Mouse (Mus musculus): ENCODE data around the gene Tmc3. TPM values are rescaled to one million over a fixed set of nuclear protein-coding genes. Genes with fewer than 3 reads are reported as not detected.

Gene Tmc3
- polyA plus RNA-seq, 1 experiment from 2014 or later: 0.64 TPM

- no peaks in the 10 kb centered on the region for H3K27me3 ChIP-seq (ENCODE audit: control insufficient read depth, insufficient read depth, low read length)
- 0 out of 2 replicates have a peak, but pooled peaks cover 3% of the 10 kb centered on the region for H3K4me1 ChIP-seq (ENCODE audit: control insufficient read depth, insufficient read depth, low read length)
- WGBS: 19% methylated on average over 11 of the region's 11 CpGs
- H3K36me3 ChIP-seq (ENCODE audit: control insufficient read depth, insufficient read depth, low read length): no peaks in the 10 kb centered on the region
- H3K9ac ChIP-seq (ENCODE audit: low read length): peak overlapping the region; percentile 47
- no peaks in the 10 kb centered on the region for H3K9me3 ChIP-seq (ENCODE audit: control insufficient read depth, low read length)
- ATAC-seq (ENCODE audit: insufficient read depth, low FRiP score, low TSS enrichment) (peak; percentile 72), DNase-seq (ENCODE audit: low spot score) (no peak)
- H3K4me2 ChIP-seq (ENCODE audit: low read depth): peak overlapping the region; percentile 78
- H3K4me3 ChIP-seq (ENCODE audit: low read depth, low read length): peak overlapping the region; percentile 57
- no peak overlapping the region for H3K27ac ChIP-seq (ENCODE audit: low read depth, low read length)
These were observed 46.5 kb downstream of the Tmc3 start for GRCm38 (mm10) chr7:83631073-83631827.

GRCm38 (mm10) chr7:83631828-83632681, 47.3 kb downstream of the Tmc3 start, which contains the start of gene Stard5:
Gene Stard5, plus strand, starts transcription at chr7:83631959.
- no peak within 1 kb of the TSS for H3K27ac ChIP-seq (ENCODE audit: low read depth, low read length)
- H3K9ac ChIP-seq (ENCODE audit: low read length): peak within 1 kb of the TSS; percentile 74
- H3K4me1 ChIP-seq (ENCODE audit: control insufficient read depth, insufficient read depth, low read length): 0 out of 2 replicates have a peak, but pooled peaks cover 3% of the 10 kb centered on the region
- H3K4me3 ChIP-seq (ENCODE audit: low read depth, low read length): peak within 1 kb of the TSS; percentile 57
- 1% methylated on average over 35 of the region's 35 CpGs for WGBS
- ATAC-seq (ENCODE audit: insufficient read depth, low FRiP score, low TSS enrichment) (peak; percentile 95), DNase-seq (ENCODE audit: low spot score) (peak; percentile 92)
- H3K4me2 ChIP-seq (ENCODE audit: low read depth): peak within 1 kb of the TSS; percentile 78
- H3K36me3 ChIP-seq (ENCODE audit: control insufficient read depth, insufficient read depth, low read length): no peaks in the 10 kb centered on the region; the same call in 1 of the 2 replicates
- no peaks in the 10 kb centered on the region for H3K27me3 ChIP-seq (ENCODE audit: control insufficient read depth, insufficient read depth, low read length)
- H3K9me3 ChIP-seq (ENCODE audit: control insufficient read depth, low read length): no peaks in the 10 kb centered on the region

GRCm38 (mm10) chr7:83632682-83633120, 48.0 kb downstream of the Tmc3 start:
- no peak overlapping the region for H3K4me3 ChIP-seq (ENCODE audit: low read depth, low read length)
- no peaks in the 10 kb centered on the region for H3K27me3 ChIP-seq (ENCODE audit: control insufficient read depth, insufficient read depth, low read length)
- H3K9me3 ChIP-seq (ENCODE audit: control insufficient read depth, low read length): no peaks in the 10 kb centered on the region
- WGBS: 61% methylated on average over 6 of the region's 6 CpGs
- H3K9ac ChIP-seq (ENCODE audit: low read length): peak overlapping the region; percentile 15; the same call in 1 of the 2 replicates
- no peak overlapping the region for H3K27ac ChIP-seq (ENCODE audit: low read depth, low read length)
- 0 out of 2 replicates have a peak, but pooled peaks cover 3% of the 10 kb centered on the region for H3K4me1 ChIP-seq (ENCODE audit: control insufficient read depth, insufficient read depth, low read length)
- DNase-seq (ENCODE audit: low spot score): no peak
- H3K4me2 ChIP-seq (ENCODE audit: low read depth): peak overlapping the region; percentile 78; the same call in 1 of the 2 replicates
- ATAC-seq (ENCODE audit: insufficient read depth, low FRiP score, low TSS enrichment): no peak
- no peaks in the 10 kb centered on the region; the same call in 1 of the 2 replicates for H3K36me3 ChIP-seq (ENCODE audit: control insufficient read depth, insufficient read depth, low read length)

GRCm38 (mm10) chr7:83633856-83634255, 49.1 kb downstream of the Tmc3 start:
- no peaks in the 10 kb centered on the region for H3K27me3 ChIP-seq (ENCODE audit: control insufficient read depth, insufficient read depth, low read length)
- no peak overlapping the region for H3K4me2 ChIP-seq (ENCODE audit: low read depth)
- no peak for ATAC-seq (ENCODE audit: insufficient read depth, low FRiP score, low TSS enrichment)
- H3K27ac ChIP-seq (ENCODE audit: low read depth, low read length): no peak overlapping the region
- H3K36me3 ChIP-seq (ENCODE audit: control insufficient read depth, insufficient read depth, low read length): no peaks in the 10 kb centered on the region; the same call in 1 of the 2 replicates
- H3K9me3 ChIP-seq (ENCODE audit: control insufficient read depth, low read length): no peaks in the 10 kb centered on the region
- 0 out of 2 replicates have a peak, but pooled peaks cover 3% of the 10 kb centered on the region for H3K4me1 ChIP-seq (ENCODE audit: control insufficient read depth, insufficient read depth, low read length)
- 92% methylated on average over 6 of the region's 6 CpGs for WGBS
- DNase-seq (ENCODE audit: low spot score): no peak
- H3K4me3 ChIP-seq (ENCODE audit: low read depth, low read length): no peak overlapping the region
- no peak overlapping the region for H3K9ac ChIP-seq (ENCODE audit: low read length)

GRCm38 (mm10) chr7:83635726-83636125, 51.0 kb downstream of the Tmc3 start:
- H3K4me2 ChIP-seq (ENCODE audit: low read depth): no peak overlapping the region
- no peak overlapping the region for H3K27ac ChIP-seq (ENCODE audit: low read depth, low read length)
- 0 out of 2 replicates have a peak, but pooled peaks cover 3% of the 10 kb centered on the region for H3K4me1 ChIP-seq (ENCODE audit: control insufficient read depth, insufficient read depth, low read length)
- no peaks in the 10 kb centered on the region for H3K9me3 ChIP-seq (ENCODE audit: control insufficient read depth, low read length)
- H3K27me3 ChIP-seq (ENCODE audit: control insufficient read depth, insufficient read depth, low read length): no peaks in the 10 kb centered on the region
- ATAC-seq (ENCODE audit: insufficient read depth, low FRiP score, low TSS enrichment) (no peak), DNase-seq (ENCODE audit: low spot score) (no peak)
- no peaks in the 10 kb centered on the region; the same call in 1 of the 2 replicates for H3K36me3 ChIP-seq (ENCODE audit: control insufficient read depth, insufficient read depth, low read length)
- no peak overlapping the region for H3K9ac ChIP-seq (ENCODE audit: low read length)
- no peak overlapping the region for H3K4me3 ChIP-seq (ENCODE audit: low read depth, low read length)
- 94% methylated on average over 2 of the region's 2 CpGs for WGBS

- no peaks in the 10 kb centered on the region for H3K27me3 ChIP-seq (ENCODE audit: control insufficient read depth, insufficient read depth, low read length)
- no peak overlapping the region for H3K4me3 ChIP-seq (ENCODE audit: low read depth, low read length)
- DNase-seq (ENCODE audit: low spot score) (no peak), ATAC-seq (ENCODE audit: insufficient read depth, low FRiP score, low TSS enrichment) (no peak)
- H3K9ac ChIP-seq (ENCODE audit: low read length): no peak overlapping the region
- WGBS: 88% methylated on average over 8 of the region's 8 CpGs
- H3K36me3 ChIP-seq (ENCODE audit: control insufficient read depth, insufficient read depth, low read length): no peaks in the 10 kb centered on the region; the same call in 1 of the 2 replicates
- H3K4me2 ChIP-seq (ENCODE audit: low read depth): no peak overlapping the region
- H3K9me3 ChIP-seq (ENCODE audit: control insufficient read depth, low read length): no peaks in the 10 kb centered on the region
- H3K4me1 ChIP-seq (ENCODE audit: control insufficient read depth, insufficient read depth, low read length): 0 out of 2 replicates have a peak, but pooled peaks cover 1% of the 10 kb centered on the region
- no peak overlapping the region for H3K27ac ChIP-seq (ENCODE audit: low read depth, low read length)
These were observed 51.7 kb downstream of the Tmc3 start for GRCm38 (mm10) chr7:83636425-83636824.

- Histone ChIP-seq H3K27me3 (ENCODE audit: control insufficient read depth, insufficient read depth, low read length) (no peaks in the 10 kb centered on the region), H3K4me1 (ENCODE audit: control insufficient read depth, insufficient read depth, low read length) (no peaks in the 10 kb centered on the region), H3K4me3 (ENCODE audit: low read depth, low read length) (no peak overlapping the region), H3K36me3 (ENCODE audit: control insufficient read depth, insufficient read depth, low read length) (no peaks in the 10 kb centered on the region; the same call in 1 of the 2 replicates), H3K27ac (ENCODE audit: low read depth, low read length) (no peak overlapping the region), H3K4me2 (ENCODE audit: low read depth) (no peak overlapping the region), H3K9me3 (ENCODE audit: control insufficient read depth, low read length) (no peaks in the 10 kb centered on the region), H3K9ac (ENCODE audit: low read length) (no peak overlapping the region)
- ATAC-seq (ENCODE audit: insufficient read depth, low FRiP score, low TSS enrichment) (no peak), DNase-seq (ENCODE audit: low spot score) (no peak)
- WGBS: 83% methylated on average over 8 of the region's 8 CpGs
These were observed 53.3 kb downstream of the Tmc3 start for GRCm38 (mm10) chr7:83637781-83638583.

GRCm38 (mm10) chr7:83639084-83639483, 54.4 kb downstream of the Tmc3 start:
- no peak for DNase-seq (ENCODE audit: low spot score)
- ATAC-seq (ENCODE audit: insufficient read depth, low FRiP score, low TSS enrichment): no peak
- H3K4me1 ChIP-seq (ENCODE audit: control insufficient read depth, insufficient read depth, low read length): no peaks in the 10 kb centered on the region
- H3K36me3 ChIP-seq (ENCODE audit: control insufficient read depth, insufficient read depth, low read length): no peaks in the 10 kb centered on the region; the same call in 1 of the 2 replicates
- WGBS: 80% methylated on average over 3 of the region's 3 CpGs
- H3K4me3 ChIP-seq (ENCODE audit: low read depth, low read length): no peak overlapping the region
- H3K4me2 ChIP-seq (ENCODE audit: low read depth): no peak overlapping the region
- H3K9me3 ChIP-seq (ENCODE audit: control insufficient read depth, low read length): no peaks in the 10 kb centered on the region
- H3K9ac ChIP-seq (ENCODE audit: low read length): no peak overlapping the region
- no peak overlapping the region for H3K27ac ChIP-seq (ENCODE audit: low read depth, low read length)
- no peaks in the 10 kb centered on the region for H3K27me3 ChIP-seq (ENCODE audit: control insufficient read depth, insufficient read depth, low read length)

Measured in neural tube, embryonic 11.5 days (tissue).